Mouse (Mus musculus) left cerebral cortex, adult 11 months (tissue): ENCODE results near the gene Pigx.
"Not testable (repeated sequence)": the region's sequence is repeated elsewhere in the genome, so short reads cannot be mapped to it uniquely, and the experiment has no call there.

ENCODE experiments used
- DNase-seq: peaks from one replicate; pipeline ENCODE4 v3.0.0; 2022; ENCODE audit warnings: low spot score

The Pigx gene

GRCm38 (mm10) chr16:32108578-32108977 lies 9.0 kb upstream of the Pigx start:
- DNase-seq, result no peak

- DNase-seq, result no peak
Measured at GRCm38 (mm10) chr16:32108170-32108569, 8.6 kb upstream of the Pigx start.

GRCm38 (mm10) chr16:32107342-32108045 lies 8.0 kb upstream of the Pigx start:
- no peak for DNase-seq

- no peak for DNase-seq
Measured at GRCm38 (mm10) chr16:32105698-32106097, 6.2 kb upstream of the Pigx start.

GRCm38 (mm10) chr16:32102295-32102694 lies 2.8 kb upstream of the Pigx start:
- no peak for DNase-seq

GRCm38 (mm10) chr16:32098897-32099637 lies 473 bp downstream of the Pigx start:
- DNase-seq, result no peak

- DNase-seq, result not testable (repeated sequence)
Measured at GRCm38 (mm10) chr16:32097757-32098156, 1.8 kb downstream of the Pigx start.

- no peak for DNase-seq
Measured at GRCm38 (mm10) chr16:32091466-32091865, 8.1 kb downstream of the Pigx start.

- DNase-seq, result no peak
Measured at GRCm38 (mm10) chr16:32087629-32088443, 11.7 kb downstream of the Pigx start.

- peak; percentile 57 for DNase-seq
Measured at GRCm38 (mm10) chr16:32078991-32079511, 20.5 kb downstream of the Pigx start, which contains the start of gene Pak2. Gene Pak2 (minus strand): TSS chr16:32079342.

GRCm38 (mm10) chr16:32078408-32078990 lies 21.0 kb downstream of the Pigx start:
- DNase-seq, result no peak

- DNase-seq, result no peak
Measured at GRCm38 (mm10) chr16:32077648-32078407, 21.7 kb downstream of the Pigx start.

- DNase-seq, result no peak
Measured at GRCm38 (mm10) chr16:32076406-32076805, 23.1 kb downstream of the Pigx start.

- no peak for DNase-seq
Measured at GRCm38 (mm10) chr16:32075762-32076161, 23.8 kb downstream of the Pigx start.

GRCm38 (mm10) chr16:32070070-32070469 lies 29.5 kb downstream of the Pigx start:
- not testable (repeated sequence) for DNase-seq

GRCm38 (mm10) chr16:32068389-32069300 lies 30.9 kb downstream of the Pigx start:
- DNase-seq, result no peak

GRCm38 (mm10) chr16:32066899-32067298 lies 32.6 kb downstream of the Pigx start:
- no peak for DNase-seq

- DNase-seq, result no peak
Measured at GRCm38 (mm10) chr16:32063900-32064299, 35.6 kb downstream of the Pigx start.

- DNase-seq, result no peak
Measured at GRCm38 (mm10) chr16:32062226-32062625, 37.3 kb downstream of the Pigx start.
